Mouse (Mus musculus) urinary bladder, postnatal 25 days (tissue): Measurements from ENCODE around the gene Aspm.
A peak's percentile ranks its signal among the peaks of the same experiment; 100 is the strongest.
"Not testable (repeated sequence)": the region's sequence is repeated elsewhere in the genome, so short reads cannot be mapped to it uniquely, and the experiment has no call there.

Source experiments
- DNase-seq: peaks from one replicate; pipeline ENCODE4 v3.0.0; 2022; ENCODE audit warnings: low spot score

Aspm gene

GRCm38 (mm10) chr1:139454340-139455225, at the start of gene Aspm:
TSS of gene Aspm (plus strand) at chr1:139454772.
- peak; percentile 71 for DNase-seq

- DNase-seq = no peak
These were observed 48.8 kb upstream of the Aspm start for GRCm38 (mm10) chr1:139405766-139406165.

GRCm38 (mm10) chr1:139407701-139408100, 46.9 kb upstream of the Aspm start:
- no peak for DNase-seq

GRCm38 (mm10) chr1:139412365-139412764, 42.2 kb upstream of the Aspm start:
- DNase-seq = not testable (repeated sequence)

GRCm38 (mm10) chr1:139413465-139413864, 41.1 kb upstream of the Aspm start:
- no peak for DNase-seq

- DNase-seq = no peak
These were observed 33.1 kb upstream of the Aspm start for GRCm38 (mm10) chr1:139421521-139421874.

GRCm38 (mm10) chr1:139421875-139422791, 32.4 kb upstream of the Aspm start, which contains the start of gene Zbtb41:
TSS of gene Zbtb41 (plus strand) at chr1:139422288.
- DNase-seq = peak; percentile 83

GRCm38 (mm10) chr1:139422941-139423340, 31.6 kb upstream of the Aspm start:
- no peak for DNase-seq

- DNase-seq = no peak
These were observed 30.6 kb upstream of the Aspm start for GRCm38 (mm10) chr1:139423931-139424330.

- no peak for DNase-seq
These were observed 29.6 kb upstream of the Aspm start for GRCm38 (mm10) chr1:139425006-139425405.

- DNase-seq = no peak
These were observed 16.2 kb upstream of the Aspm start for GRCm38 (mm10) chr1:139438373-139438772.

- not testable (repeated sequence) for DNase-seq
These were observed 11.5 kb upstream of the Aspm start for GRCm38 (mm10) chr1:139443103-139443502.

GRCm38 (mm10) chr1:139455226-139455869, 776 bp downstream of the Aspm start:
- no peak for DNase-seq

- no peak for DNase-seq
These were observed 6.2 kb downstream of the Aspm start for GRCm38 (mm10) chr1:139460807-139461206.

GRCm38 (mm10) chr1:139465936-139466335, 11.4 kb downstream of the Aspm start:
- DNase-seq = no peak

GRCm38 (mm10) chr1:139478898-139479297, 24.3 kb downstream of the Aspm start:
- DNase-seq = no peak

GRCm38 (mm10) chr1:139480246-139480645, 25.7 kb downstream of the Aspm start:
- no peak for DNase-seq

- no peak for DNase-seq
These were observed 26.6 kb downstream of the Aspm start for GRCm38 (mm10) chr1:139481146-139481545.

- no peak for DNase-seq
These were observed 40.1 kb downstream of the Aspm start for GRCm38 (mm10) chr1:139494630-139495029.

- no peak for DNase-seq
These were observed 40.8 kb downstream of the Aspm start for GRCm38 (mm10) chr1:139495408-139495807.

- DNase-seq = no peak
These were observed 41.6 kb downstream of the Aspm start for GRCm38 (mm10) chr1:139496212-139496611.

- DNase-seq = no peak
These were observed 45.2 kb downstream of the Aspm start for GRCm38 (mm10) chr1:139499751-139500150.
